Mouse (Mus musculus) spleen, adult 2 months (tissue): ENCODE measurements around the gene Tomm40.

Experiments
- CTCF ChIP-seq: fragments of 200-500 bp; IDR thresholded peaks from 2 replicates; pipeline ENCODE4 v1.5.1; 2011; ENCODE audit warnings: mild to moderate bottlenecking, inconsistent platforms; ENCODE audit not compliant: insufficient read depth, insufficient read length, insufficient replicate concordance; ENCODE audit errors: extremely low read depth
- POLR2A ChIP-seq: fragments of 200-500 bp; IDR thresholded peaks from 2 replicates; pipeline ENCODE4 v1.6.1; 2011; ENCODE audit warnings: low read depth, low read length, inconsistent platforms

DNA sequence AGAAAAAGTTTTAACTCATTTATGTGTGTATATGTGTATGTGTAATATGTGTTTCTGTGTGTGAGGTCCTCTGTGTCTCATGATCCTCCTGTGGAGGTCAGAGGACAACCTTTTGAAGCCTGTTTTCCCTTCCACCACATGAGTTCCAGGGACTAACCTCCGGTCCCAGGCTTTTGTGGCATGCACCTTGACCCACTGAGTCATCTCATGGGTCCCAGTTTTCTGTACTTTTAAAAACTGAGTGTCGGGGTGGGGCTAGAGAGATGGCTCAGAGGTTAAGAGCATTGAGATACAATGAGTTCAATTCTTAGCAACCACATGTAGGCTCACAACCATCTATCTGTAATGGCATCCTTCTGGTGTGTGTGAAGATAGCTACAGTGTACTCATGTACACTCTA is 34.5 kb downstream of the Tomm40 start:
- TF ChIP-seq POLR2A: no peak
- TF ChIP-seq CTCF: no peak
